Mouse (Mus musculus): ENCODE measurements around the gene Gm20503.

- TF ChIP-seq POLR2A (IDR thresholded peaks at IDR 0.05; ENCODE audit: low read depth, low read length) (no peak), EP300 (IDR thresholded peaks at IDR 0.05; ENCODE audit: low read length) (no peak), CHD2 (IDR thresholded peaks at IDR 0.05; ENCODE audit: low read length) (no peak), MYC (IDR thresholded peaks at IDR 0.05; ENCODE audit: low read depth, low read length) (no peak), SIN3A (IDR thresholded peaks at IDR 0.05; ENCODE audit: low read length) (no peak), TCF12 (IDR thresholded peaks at IDR 0.05; ENCODE audit: low read depth, low read length) (no peak), CTCF (conservative IDR thresholded peaks at IDR 0.05 in 1 of 2, IDR thresholded peaks at IDR 0.05 in 1 of 2; ENCODE audit: low read depth in 2 of 2, low read length in 2 of 2) (no peak), HCFC1 (IDR thresholded peaks at IDR 0.05; ENCODE audit: low read depth, low read length) (no peak), USF1 (IDR thresholded peaks at IDR 0.05; ENCODE audit: low read depth, low read length) (no peak), MEF2A (IDR thresholded peaks at IDR 0.05; ENCODE audit: borderline replicate concordance, low read depth, low read length) (no peak), MAFK (IDR thresholded peaks at IDR 0.05; ENCODE audit: insufficient replicate concordance, low read length) (peak; percentile 81), MAX (IDR thresholded peaks at IDR 0.05; ENCODE audit: low read length) (no peak), ZMIZ1 (IDR thresholded peaks at IDR 0.05; ENCODE audit: low read depth, low read length) (no peak), ETS1 (conservative IDR thresholded peaks at IDR 0.05; ENCODE audit: low read depth, low read length) (no peak)
Observed at GRCm38 (mm10) chr4:59057929-59058328, 54.9 kb downstream of the Gm20503 start.

Data from CH12.LX (cell line).